Mouse (Mus musculus) kidney, embryonic 14.5 days (tissue): Measurements from ENCODE around the gene Ccnd1. TPM values are rescaled to one million over a fixed set of nuclear protein-coding genes. Genes with fewer than 3 reads are reported as not detected.

Experiments
- ATAC-seq: fragments of 200-750 bp; cut with Nextera tagmentation; 2 replicates; pipeline ENCODE4 v1.8.0; 2017; ENCODE audit warnings: moderate number of reproducible peaks, mild to moderate bottlenecking, moderate TSS enrichment, moderate library complexity; ENCODE audit not compliant: low FRiP score, low TSS enrichment
- H3K27ac ChIP-seq: fragments of 300-500 bp; sonication (generic); 2 replicates; pipeline ENCODE4 v1.5.1; 2014; ENCODE audit warnings: low read depth, mild to moderate bottlenecking, low read length, moderate library complexity, mixed read lengths
- H3K27me3 ChIP-seq: fragments of 300-500 bp; sonication (generic); 2 replicates; pipeline ENCODE4 v1.6.1; 2014; ENCODE audit warnings: mild to moderate bottlenecking, low read length; ENCODE audit not compliant: control insufficient read depth, insufficient read depth
- H3K36me3 ChIP-seq: fragments of 300-500 bp; sonication (generic); 2 replicates; pipeline ENCODE4 v1.6.1; 2014; ENCODE audit warnings: low read length, mixed read lengths; ENCODE audit not compliant: control insufficient read depth, insufficient read depth
- H3K4me1 ChIP-seq: fragments of 300-500 bp; sonication (generic); 2 replicates; pipeline ENCODE4 v1.6.1; 2014; ENCODE audit warnings: low read length, mixed read lengths; ENCODE audit not compliant: control insufficient read depth, insufficient read depth
- H3K4me2 ChIP-seq: fragments of 300-500 bp; sonication (generic); replicated peaks from 2 replicates; pipeline ENCODE4 v1.6.1; 2014; ENCODE audit warnings: low read depth, mild to moderate bottlenecking, low read length
- H3K4me3 ChIP-seq: fragments of 300-500 bp; sonication (generic); 2 replicates; pipeline ENCODE4 v1.5.1; 2014; ENCODE audit warnings: mild to moderate bottlenecking, low read length
- H3K9ac ChIP-seq: fragments of 300-500 bp; sonication (generic); 2 replicates; pipeline ENCODE4 v1.6.1; 2014; ENCODE audit warnings: low read depth, mild to moderate bottlenecking, low read length, moderate library complexity
- H3K9me3 ChIP-seq: fragments of 300-500 bp; sonication (generic); 2 replicates; pipeline ENCODE4 v1.6.1; 2016; ENCODE audit warnings: low read length; ENCODE audit not compliant: control insufficient read depth
- WGBS: fragments of 180-500 bp; shearing (Covaris S2); extraction: QIAGEN DNeasy Blood & Tissue Kit; methylation state at CpG from one replicate; pipeline ENCODE4 v1.1.7; 2014; 5-methylcytosine and 5-hydroxymethylcytosine counted together
- polyA plus RNA-seq: library from polyadenylated mRNA; unstranded; fragments of >200 nt; fragmentation: Nextera tagmentation; extraction: Ambion mirVana; gene quantifications from 2 replicates; pipeline ENCODE4 v1.2.1, GENCODE M21; 2014

Gene Ccnd1
- polyA plus RNA-seq, 1 experiment from 2014 or later, result 315 TPM

DNA sequence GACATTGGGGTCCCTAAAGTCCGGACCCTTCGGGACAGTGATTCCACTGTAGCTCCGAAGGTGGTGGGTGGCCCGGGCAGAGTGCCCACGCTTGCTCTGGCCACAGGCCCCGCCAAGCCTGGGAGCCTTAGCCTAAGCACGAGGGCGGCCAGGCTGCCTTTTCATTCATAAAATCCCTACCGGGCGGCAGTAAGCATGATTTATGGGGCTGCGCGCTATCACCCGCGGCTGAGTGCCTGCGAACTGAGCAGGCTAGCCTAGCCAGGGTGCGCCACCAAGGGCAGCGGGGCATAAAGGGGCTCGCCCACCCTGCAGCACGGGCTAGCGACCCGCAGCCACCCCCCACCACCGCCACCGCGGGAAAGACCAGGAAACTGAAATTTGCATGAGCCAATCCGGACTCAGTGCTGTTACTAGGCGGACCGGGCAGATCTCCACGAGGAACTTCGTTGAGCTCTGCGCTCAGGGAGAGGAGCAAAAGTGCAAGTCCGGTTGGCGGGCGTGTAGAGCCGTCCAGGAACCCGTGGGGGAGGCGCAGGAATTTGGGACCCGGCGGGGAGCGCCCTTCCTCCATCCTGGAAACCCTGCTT lies 1.6 kb upstream of the Ccnd1 start:
- Histone ChIP-seq H3K27me3 (no peaks in the 10 kb centered on the region), H3K9ac (peak overlapping the region; percentile 88), H3K4me1 (peaks cover 29% of the 10 kb centered on the region), H3K36me3 (peaks cover 9% of the 10 kb centered on the region; the same call in 1 of the 2 replicates), H3K4me3 (peak overlapping the region; percentile 57), H3K9me3 (no peaks in the 10 kb centered on the region), H3K27ac (peak overlapping the region; percentile 94), H3K4me2 (peak overlapping the region; percentile 90)
- ATAC-seq, result peak; percentile 87
- WGBS, result under 1% methylated on average over 39 of the region's 39 CpGs

DNA sequence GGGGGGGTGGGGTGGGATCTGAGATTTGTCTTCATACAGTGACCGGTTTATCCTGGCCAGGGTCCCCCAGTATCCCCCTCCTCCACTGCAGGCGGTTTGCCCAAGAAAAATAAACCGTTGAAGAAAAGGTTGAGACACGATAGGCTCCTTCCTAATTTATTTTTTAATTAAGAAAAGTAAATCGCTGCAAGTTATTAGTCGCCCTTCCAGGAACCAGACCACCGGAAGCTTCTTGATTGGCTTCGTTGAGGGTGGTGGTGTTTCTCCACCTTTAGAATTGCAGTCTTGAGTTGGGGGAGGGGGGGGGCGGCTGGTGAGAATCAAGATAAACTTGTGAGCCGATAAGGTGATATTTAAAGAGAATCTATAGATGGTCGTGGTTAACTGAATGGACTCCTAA lies 860 bp upstream of the Ccnd1 start:
- peak overlapping the region; percentile 90 for H3K4me2 ChIP-seq
- H3K4me3 ChIP-seq, result peak overlapping the region; percentile 57
- peaks cover 17% of the 10 kb centered on the region for H3K36me3 ChIP-seq
- no peaks in the 10 kb centered on the region for H3K9me3 ChIP-seq
- peaks cover 29% of the 10 kb centered on the region for H3K4me1 ChIP-seq
- H3K27me3 ChIP-seq, result no peaks in the 10 kb centered on the region
- 1% methylated on average over 11 of the region's 11 CpGs for WGBS
- H3K27ac ChIP-seq, result peak overlapping the region; percentile 94
- ATAC-seq, result no peak
- H3K9ac ChIP-seq, result peak overlapping the region; percentile 88

DNA sequence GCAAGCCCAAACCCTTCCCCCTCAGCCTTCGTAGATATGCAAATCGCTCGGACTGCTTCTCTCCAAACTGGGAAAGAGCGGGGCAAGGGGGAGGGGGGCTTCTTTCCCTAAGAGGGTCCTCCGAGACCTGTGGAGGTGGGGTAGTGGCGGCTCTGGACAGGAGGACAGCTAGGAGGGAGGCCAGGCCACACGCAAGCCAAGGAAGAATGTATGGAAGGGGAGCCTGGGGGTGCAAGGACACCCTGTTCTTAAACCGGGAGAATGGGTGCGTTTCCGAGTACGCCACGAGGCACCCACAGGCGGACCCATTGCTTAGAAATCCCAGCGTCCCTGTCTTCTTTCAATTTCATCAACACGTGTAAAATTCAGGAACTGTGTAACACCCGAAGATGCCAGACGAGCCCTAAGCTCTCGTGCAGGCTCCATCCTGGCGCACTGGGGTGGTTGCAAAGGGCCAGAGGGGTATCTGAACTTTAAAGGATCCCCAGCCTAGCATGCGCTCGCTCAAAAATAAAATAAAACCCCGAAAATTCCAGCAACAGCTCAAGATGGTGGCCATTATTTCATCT lies 362 bp upstream of the Ccnd1 start:
- WGBS, result under 1% methylated on average over 22 of the region's 22 CpGs

DNA sequence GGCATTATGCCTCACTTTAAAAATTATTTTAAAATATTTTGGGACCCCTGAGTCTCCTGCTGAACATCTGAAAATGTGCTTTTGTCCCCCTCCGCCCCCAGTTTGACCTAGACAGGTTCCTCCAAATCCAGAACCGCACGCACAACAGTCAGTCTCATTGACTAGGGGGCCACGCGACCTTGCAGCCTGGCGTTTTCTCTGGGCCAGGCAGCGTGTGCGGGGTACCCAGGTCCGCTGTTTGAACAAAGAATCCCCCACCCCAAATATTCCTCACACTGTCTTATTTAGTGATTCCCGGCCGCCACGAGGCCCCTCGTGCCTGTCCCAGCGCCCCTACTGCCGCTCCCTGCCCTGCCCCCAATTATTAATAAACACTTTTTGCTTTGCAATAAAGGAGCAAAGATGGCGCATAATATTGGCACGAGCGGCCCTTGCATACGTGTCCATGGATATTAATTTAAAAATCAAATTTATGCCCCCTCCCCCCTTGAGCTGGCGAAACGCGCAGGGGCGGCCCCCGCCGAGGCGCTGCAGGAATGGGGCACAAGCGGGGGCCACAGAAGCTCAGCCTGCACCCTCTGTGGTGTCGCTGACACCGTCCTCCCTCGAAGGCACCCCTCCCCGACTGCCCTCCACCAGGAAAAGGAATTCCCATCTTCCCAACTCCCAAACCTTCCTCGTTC lies 923 bp downstream of the Ccnd1 start:
- peak overlapping the region; percentile 88 for H3K9ac ChIP-seq
- H3K4me1 ChIP-seq, result peaks cover 26% of the 10 kb centered on the region
- peak overlapping the region; percentile 90 for H3K4me2 ChIP-seq
- no peaks in the 10 kb centered on the region for H3K27me3 ChIP-seq
- WGBS, result under 1% methylated on average over 31 of the region's 32 CpGs
- H3K36me3 ChIP-seq, result peaks cover 35% of the 10 kb centered on the region
- H3K27ac ChIP-seq, result peak overlapping the region; percentile 94
- no peaks in the 10 kb centered on the region for H3K9me3 ChIP-seq
- peak overlapping the region; percentile 57 for H3K4me3 ChIP-seq
- no peak for ATAC-seq

More for the DNA sequence above, 362 bp upstream of the Ccnd1 start:
- peak overlapping the region; percentile 57 for H3K4me3 ChIP-seq
- H3K9me3 ChIP-seq, result no peaks in the 10 kb centered on the region
- peak overlapping the region; percentile 88 for H3K9ac ChIP-seq
- no peaks in the 10 kb centered on the region for H3K27me3 ChIP-seq
- peaks cover 28% of the 10 kb centered on the region for H3K4me1 ChIP-seq
- ATAC-seq, result peak; percentile 28
- H3K27ac ChIP-seq, result peak overlapping the region; percentile 94
- H3K36me3 ChIP-seq, result peaks cover 22% of the 10 kb centered on the region
- peak overlapping the region; percentile 90 for H3K4me2 ChIP-seq

DNA sequence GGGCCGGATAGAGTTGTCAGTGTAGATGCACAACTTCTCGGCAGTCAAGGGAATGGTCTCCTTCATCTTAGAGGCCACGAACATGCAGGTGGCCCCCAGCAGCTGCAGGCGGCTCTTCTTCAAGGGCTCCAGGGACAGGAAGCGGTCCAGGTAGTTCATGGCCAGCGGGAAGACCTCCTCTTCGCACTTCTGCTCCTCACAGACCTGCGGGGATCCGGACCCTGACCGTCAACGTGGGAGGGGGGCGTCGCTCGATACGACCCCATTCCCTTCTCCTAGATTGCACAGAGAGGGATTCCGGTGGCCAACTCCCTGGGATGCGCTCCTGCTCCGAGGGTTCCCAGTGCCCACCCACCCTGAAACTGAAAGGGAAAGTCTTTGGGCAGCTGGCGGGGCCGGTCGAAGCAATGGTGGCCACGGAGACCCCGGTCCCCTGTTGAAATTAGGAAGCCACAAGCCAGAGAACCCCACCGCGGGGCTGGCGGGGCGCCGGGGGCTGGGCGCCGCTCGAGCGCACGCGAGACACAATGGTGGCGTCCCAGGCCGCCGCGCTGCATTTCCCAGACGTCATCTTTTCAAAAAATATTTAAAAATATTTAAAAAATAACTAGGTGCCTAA lies 1.7 kb downstream of the Ccnd1 start:
- WGBS, result under 1% methylated on average over 39 of the region's 39 CpGs

DNA sequence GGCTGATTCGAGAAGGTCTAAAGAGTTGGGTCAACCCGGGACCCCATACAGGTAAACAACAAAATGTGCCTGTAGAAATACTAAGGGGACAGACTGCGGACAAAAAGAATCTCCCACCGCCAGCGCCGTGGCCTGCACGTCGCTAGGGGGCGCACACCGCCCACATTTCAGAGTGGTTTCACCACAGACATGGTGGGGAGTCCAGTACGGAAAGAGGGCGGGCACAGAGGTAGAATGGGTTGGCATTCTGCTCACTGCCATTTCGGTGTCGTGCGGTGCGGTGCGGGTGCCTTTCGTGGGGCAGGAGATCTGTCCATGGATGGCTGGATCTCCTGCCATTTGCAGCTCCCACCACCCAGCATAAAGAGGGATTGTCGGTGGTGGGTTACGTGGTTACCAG lies 2.2 kb downstream of the Ccnd1 start:
- 2% methylated on average over 20 of the region's 20 CpGs for WGBS
- Histone ChIP-seq H3K4me3 (peak overlapping the region; percentile 57), H3K36me3 (peaks cover 48% of the 10 kb centered on the region), H3K4me2 (peak overlapping the region; percentile 90), H3K9me3 (no peaks in the 10 kb centered on the region), H3K27ac (peak overlapping the region; percentile 94), H3K4me1 (peaks cover 19% of the 10 kb centered on the region), H3K27me3 (no peaks in the 10 kb centered on the region), H3K9ac (peak overlapping the region; percentile 88)
- no peak for ATAC-seq

More for the DNA sequence above, 1.7 kb downstream of the Ccnd1 start:
- H3K9me3 ChIP-seq, result no peaks in the 10 kb centered on the region
- peak overlapping the region; percentile 94 for H3K27ac ChIP-seq
- H3K36me3 ChIP-seq, result peaks cover 43% of the 10 kb centered on the region
- peak overlapping the region; percentile 88 for H3K9ac ChIP-seq
- no peak for ATAC-seq
- H3K4me3 ChIP-seq, result peak overlapping the region; percentile 57
- H3K4me2 ChIP-seq, result peak overlapping the region; percentile 90
- H3K27me3 ChIP-seq, result no peaks in the 10 kb centered on the region
- peaks cover 25% of the 10 kb centered on the region for H3K4me1 ChIP-seq

DNA sequence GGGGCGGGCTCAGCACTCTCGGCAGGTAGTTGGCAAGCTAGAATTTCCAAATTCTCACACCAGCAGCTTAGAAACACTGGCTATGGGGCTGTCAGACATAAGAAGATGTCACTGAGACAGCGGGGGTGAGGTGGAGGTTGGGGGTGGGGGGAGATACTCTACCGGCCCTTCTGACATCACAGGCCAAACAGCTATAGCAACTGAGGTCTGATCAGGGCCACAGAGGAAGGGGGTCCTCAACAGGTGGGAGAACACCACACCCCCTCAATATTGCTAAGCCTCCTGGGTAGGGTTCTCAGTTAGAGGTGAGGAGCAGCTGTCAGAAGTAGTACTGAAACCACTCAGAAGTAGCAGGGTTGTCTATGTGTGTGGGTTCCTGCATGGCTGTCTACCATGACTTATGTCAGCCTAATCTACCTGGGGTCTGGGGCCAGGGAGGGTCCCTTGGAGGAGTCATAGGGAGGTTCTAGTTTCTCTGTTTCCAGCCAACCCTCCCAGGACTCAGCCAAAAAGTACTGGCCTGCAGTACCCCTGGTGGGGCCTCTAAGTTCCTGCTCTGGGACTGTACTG lies 3.3 kb downstream of the Ccnd1 start:
- WGBS, result 93% methylated on average over 4 of the region's 4 CpGs
- Histone ChIP-seq H3K4me1 (peaks cover 14% of the 10 kb centered on the region), H3K27ac (no peak overlapping the region), H3K36me3 (peaks cover 58% of the 10 kb centered on the region), H3K4me2 (peak overlapping the region; percentile 90), H3K9ac (peak overlapping the region; percentile 88; the same call in 1 of the 2 replicates), H3K4me3 (peak overlapping the region; percentile 57; the same call in 1 of the 2 replicates), H3K27me3 (no peaks in the 10 kb centered on the region), H3K9me3 (no peaks in the 10 kb centered on the region)
- no peak for ATAC-seq

DNA sequence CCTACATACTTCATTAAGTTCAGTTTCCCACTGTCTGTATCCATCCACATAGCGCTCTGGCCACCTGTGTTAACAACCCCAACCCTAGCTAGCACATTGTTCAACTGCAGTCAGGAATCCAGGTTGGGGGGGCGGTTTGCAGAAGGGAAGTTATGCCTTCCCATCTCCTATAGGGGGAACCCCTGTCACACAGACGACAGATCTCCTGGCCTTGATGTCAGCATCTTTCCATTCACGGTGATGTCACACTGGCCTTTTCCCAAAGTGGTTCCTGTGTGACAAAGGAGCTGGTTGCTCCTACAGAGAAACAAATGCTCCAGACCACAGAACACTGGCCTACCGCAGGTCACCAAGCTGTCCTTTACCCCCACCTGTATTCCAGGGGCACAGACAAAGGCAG lies 4.2 kb downstream of the Ccnd1 start:
- Histone ChIP-seq H3K4me3 (no peak overlapping the region), H3K9ac (no peak overlapping the region), H3K9me3 (no peaks in the 10 kb centered on the region), H3K27ac (no peak overlapping the region), H3K36me3 (peaks cover 62% of the 10 kb centered on the region), H3K4me2 (no peak overlapping the region), H3K27me3 (no peaks in the 10 kb centered on the region), H3K4me1 (peaks cover 13% of the 10 kb centered on the region)
- ATAC-seq, result no peak
- whole genome bisulfite sequencing, result 58% methylated on average over 5 of the region's 5 CpGs
